Mouse (Mus musculus): ENCODE measurements around the gene Msi1. TPM values are rescaled to one million over a fixed set of nuclear protein-coding genes. Genes with fewer than 3 reads are reported as not detected.
"Not testable (repeated sequence)": the region's sequence is repeated elsewhere in the genome, so short reads cannot be mapped to it uniquely, and the experiment has no call there.

Gene Msi1
- total RNA-seq, 2 experiments from 2014 or later, result 6.2 to 6.5 TPM

GRCm38 (mm10) chr5:115432395-115432794 lies 3.0 kb downstream of the Msi1 start:
- DNase-seq (ENCODE audit: low spot score in 2 of 2), result no peak

DNA sequence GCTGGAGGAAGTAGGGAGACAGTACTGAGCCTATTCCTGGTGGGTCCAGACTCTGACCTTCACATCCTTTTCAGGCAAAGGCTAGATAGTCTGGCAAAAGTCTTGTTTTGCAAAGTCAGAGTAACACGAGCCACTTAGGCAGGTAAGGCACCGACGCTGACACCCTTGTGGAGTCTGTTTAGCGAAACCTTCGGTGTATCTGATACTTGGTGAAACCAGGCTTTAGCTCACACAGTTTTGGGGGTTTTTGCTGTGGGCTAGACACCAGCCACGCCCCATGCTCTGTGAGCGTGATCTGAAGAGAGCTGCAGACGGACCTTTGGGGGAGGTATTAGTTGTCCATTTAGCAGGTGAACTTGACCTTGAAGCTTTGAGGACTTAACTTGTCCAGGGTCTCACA lies 3.8 kb downstream of the Msi1 start:
- DNase-seq (ENCODE audit: low spot score in 2 of 2), result no peak

DNA sequence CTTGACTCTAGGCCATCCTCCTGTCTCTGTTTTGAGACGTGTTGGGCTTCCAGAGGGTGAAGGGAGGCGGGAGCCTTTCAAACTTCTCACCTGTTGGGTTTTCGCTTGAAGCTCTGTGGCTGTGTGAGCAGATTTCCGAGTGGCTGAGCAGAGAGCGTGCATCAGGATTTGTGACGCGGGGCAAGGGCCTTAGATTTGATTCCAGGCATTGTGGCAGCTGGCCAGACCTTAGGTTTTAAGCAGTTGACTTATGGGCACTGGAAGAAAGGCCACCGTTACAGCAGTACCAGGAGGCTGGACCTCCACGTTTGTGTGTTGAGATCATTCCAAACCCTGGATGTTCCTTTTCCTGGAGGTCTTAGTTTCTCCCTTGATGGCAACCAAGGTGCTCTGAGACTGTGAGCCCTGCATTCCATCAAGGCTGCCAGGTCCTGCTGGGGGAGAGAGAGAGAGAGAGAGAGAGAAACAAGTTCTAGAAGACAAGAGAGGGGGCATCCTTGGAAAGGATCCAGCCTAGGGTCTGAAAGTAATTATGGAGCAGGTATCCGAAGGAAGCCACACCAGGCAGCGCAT lies 5.0 kb downstream of the Msi1 start:
- DNase-seq (ENCODE audit: low spot score in 2 of 2), result no peak

GRCm38 (mm10) chr5:115434853-115435754 lies 5.7 kb downstream of the Msi1 start:
- no peak for DNase-seq (ENCODE audit: low spot score in 2 of 2)

GRCm38 (mm10) chr5:115435755-115436379 lies 6.5 kb downstream of the Msi1 start:
- DNase-seq (ENCODE audit: low spot score in 2 of 2), result no peak

- DNase-seq (ENCODE audit: low spot score in 2 of 2), result peak in 1 of 2 experiments; percentile 62
Observed at GRCm38 (mm10) chr5:115436421-115437124, 7.2 kb downstream of the Msi1 start.

GRCm38 (mm10) chr5:115437242-115437944 lies 8.0 kb downstream of the Msi1 start:
- DNase-seq (ENCODE audit: low spot score in 2 of 2), result no peak

DNA sequence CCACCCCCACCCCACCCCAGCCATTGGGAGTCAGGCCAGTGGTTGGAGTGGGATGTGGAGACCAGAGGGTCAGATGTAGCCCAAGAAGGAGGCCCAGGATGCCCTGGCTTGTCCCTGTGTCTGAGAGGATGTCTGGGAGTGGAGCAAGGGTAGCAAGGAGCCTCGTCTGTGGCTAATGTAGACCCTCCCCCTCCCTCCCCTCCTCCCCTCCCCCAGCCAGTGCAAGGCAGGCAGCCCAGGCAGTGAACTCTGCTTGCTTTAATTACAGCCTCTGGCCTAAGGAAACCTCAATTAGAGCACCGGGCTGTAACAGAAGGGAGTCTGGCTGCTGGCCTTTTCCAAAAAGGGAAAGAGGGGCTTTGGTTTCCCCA lies 8.5 kb downstream of the Msi1 start:
- no peak for DNase-seq (ENCODE audit: low spot score in 2 of 2)

- no peak for DNase-seq (ENCODE audit: low spot score in 2 of 2)
Observed at GRCm38 (mm10) chr5:115438667-115439066, 9.3 kb downstream of the Msi1 start.

DNA sequence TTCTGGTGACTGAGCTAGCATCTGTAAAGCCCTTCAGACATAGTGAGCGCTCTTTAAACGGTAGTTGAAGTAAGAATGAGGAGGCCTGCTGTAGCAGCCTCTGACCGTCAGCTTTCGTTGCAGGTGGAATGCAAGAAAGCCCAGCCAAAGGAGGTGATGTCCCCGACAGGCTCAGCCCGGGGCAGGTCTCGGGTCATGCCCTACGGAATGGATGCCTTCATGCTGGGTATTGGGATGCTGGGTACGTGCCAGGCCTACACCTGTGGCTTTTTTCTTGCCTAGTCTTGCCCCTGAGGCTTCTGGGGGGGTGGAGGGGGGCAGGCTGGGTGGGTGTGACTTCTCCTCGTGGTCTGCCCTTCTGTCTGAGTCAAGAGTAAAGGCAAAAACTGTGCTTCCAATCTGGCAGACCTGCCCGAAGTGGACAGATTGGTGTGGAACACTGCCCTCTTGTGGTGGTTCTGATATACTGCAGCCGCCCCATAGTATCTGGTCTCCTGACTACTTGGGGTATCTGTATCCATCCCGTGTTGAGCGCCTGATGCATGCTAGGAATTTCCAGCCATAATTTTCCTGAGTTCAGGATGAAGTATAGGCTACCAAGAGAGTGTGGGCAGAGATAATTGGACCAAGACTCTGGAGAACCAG lies 11.9 kb downstream of the Msi1 start:
- DNase-seq (ENCODE audit: low spot score in 2 of 2), result peak in 1 of 2 experiments; percentile 72

GRCm38 (mm10) chr5:115442663-115443062 lies 13.3 kb downstream of the Msi1 start:
- DNase-seq (ENCODE audit: low spot score in 2 of 2), result not testable (repeated sequence)

DNA sequence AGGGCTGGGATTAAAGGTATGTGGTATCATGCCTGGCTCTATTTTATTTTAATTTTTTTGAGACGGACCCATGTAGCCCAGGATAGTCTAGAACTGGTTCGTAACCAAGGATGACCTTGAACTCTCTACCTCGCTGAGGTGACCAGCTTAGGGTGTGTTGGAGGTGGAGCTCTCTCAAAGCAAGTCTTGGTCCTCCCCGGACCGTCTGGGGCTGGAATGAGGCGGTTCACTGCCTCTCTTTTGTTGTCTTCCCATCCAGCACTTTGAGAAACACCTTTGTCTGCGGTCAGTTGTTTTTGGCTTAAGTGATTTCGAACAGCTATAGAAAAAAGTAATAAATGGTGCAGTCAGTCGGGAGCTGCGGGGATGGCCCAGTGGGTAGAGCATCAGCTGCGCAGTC lies 14.7 kb downstream of the Msi1 start:
- no peak for DNase-seq (ENCODE audit: low spot score in 2 of 2)

GRCm38 (mm10) chr5:115447108-115447507 lies 17.7 kb downstream of the Msi1 start:
- DNase-seq (ENCODE audit: low spot score in 2 of 2), result no peak

DNA sequence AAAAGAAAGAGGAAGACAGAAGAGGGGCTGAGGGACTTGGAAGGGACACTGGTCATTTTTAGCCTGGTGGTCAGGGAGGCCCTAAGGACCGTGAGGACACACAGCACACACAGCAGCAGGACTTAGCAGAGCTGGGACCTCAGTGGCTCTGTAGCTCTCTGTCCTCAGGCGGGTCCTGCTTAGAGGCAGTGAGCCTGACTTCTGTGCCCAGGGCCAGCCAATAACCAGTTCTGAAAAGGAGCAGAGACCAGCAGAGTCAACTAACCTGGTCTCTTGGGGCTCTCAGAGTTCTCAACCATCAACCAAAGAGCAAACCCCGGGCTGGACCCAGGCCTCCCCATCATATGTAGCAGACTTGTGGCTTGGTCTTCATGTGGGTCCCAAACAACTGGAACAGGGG lies 19.8 kb downstream of the Msi1 start:
- no peak for DNase-seq (ENCODE audit: low spot score in 2 of 2)

DNA sequence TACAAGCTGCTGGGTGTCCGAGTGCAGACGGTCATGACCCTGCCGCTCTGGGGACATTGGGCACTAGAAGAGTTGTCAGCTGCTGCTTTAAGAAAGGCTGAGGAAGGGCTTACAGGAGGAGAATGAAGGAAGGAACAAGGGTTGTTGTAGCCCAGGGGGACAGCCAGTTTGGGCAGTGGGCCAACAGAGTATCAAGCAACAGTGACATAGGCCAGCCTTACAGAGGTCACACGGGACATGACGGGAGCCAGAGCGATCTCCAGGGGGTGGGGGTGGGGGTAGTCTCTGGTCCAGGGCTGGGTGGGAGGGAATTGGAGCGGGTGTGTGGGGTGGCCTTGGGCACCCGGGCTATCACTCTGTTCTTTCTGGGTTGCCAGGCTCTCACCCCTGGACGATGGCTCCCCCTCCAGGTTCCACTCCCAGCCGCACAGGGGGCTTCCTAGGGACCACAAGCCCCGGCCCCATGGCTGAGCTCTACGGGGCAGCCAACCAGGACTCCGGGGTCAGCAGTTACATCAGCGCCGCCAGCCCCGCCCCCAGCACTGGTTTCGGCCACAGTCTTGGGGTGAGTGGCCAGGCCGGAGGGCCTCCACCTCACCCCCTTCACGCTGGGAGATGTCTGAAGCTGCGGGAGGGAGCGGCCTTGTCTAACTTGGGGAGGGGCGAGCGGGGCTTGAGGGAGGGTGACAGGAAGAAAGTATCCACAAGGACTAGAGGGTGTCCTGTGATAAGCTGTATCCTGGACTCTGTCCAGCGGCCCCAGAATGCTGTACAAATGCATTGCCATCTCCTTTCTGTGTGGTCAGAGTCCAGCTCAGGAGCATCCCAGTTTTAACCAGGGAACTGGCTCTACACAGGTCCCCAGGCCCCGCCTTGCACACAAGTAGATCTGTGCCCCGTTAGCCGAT lies 21.3 kb downstream of the Msi1 start:
- no peak for DNase-seq (ENCODE audit: low spot score in 2 of 2)

DNA sequence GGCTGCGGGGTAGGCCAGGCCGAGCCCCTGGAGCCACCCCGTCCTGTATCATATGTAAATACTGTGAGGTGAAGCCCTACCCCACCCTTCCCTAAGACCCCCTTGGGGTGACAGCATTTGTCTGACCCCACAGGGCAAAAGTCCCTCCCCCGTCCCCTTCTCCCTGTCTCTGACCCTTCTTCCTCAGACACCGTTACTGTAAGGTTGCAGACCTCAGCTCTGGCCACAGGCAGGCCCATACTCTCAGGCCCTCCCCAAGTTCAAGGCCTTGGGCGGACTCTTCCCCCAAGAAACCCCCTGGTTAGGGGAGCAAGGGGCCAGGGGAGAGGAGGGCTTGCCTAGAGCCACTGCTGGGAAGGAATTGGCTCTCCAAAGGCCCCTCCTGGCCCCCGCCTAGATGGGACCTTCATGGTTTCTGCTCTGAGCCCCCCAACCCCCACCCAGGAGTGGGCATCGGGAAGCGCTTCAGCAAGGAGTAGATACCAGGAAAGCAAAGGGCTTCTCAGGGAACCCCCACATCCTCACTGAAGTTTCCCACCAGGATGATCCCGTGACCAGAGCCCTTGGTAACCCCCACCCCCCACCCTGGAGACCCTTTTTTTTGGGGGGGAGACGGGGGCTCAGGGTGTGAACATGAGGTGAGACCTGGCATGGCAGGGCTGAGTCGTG lies 25.2 kb downstream of the Msi1 start:
- DNase-seq (ENCODE audit: low spot score in 2 of 2), result no peak

DNA sequence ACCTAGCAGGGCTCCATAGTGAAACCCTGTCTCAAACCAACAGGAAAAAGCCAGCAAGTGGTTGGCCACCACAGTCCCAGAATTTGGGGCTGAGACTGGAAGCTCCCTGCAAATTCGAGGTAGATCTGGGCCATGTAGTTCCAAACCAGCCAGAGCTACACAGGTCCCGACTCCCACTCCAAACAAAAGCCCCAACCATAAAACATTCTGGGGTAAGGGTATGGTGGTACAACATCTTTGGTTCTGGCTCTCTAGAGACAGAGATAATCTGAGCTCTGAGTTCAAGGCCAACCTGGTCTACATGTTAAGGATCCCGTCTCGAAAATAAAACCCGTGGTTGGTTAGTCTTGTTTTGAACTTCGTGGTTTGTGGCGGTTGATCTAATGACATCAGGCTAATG lies 26.4 kb downstream of the Msi1 start:
- no peak for DNase-seq (ENCODE audit: low spot score in 2 of 2)

GRCm38 (mm10) chr5:115458918-115459317 lies 29.5 kb downstream of the Msi1 start:
- DNase-seq (ENCODE audit: low spot score in 2 of 2), result no peak

Data from gastrocnemius, postnatal 4 days (tissue).